Mouse (Mus musculus) lung, embryonic 16.5 days (tissue): ENCODE results near the gene Ms4a15. TPM values are rescaled to one million over a fixed set of nuclear protein-coding genes. Genes with fewer than 3 reads are reported as not detected.
A peak's percentile ranks its signal among the peaks of the same experiment; 100 is the strongest.

Experiments
- ATAC-seq: fragments of 200-750 bp; cut with Nextera tagmentation; 2 replicates; pipeline ENCODE4 v1.8.0; 2017; ENCODE audit warnings: low read depth, mild to moderate bottlenecking, moderate library complexity
- H3K27ac ChIP-seq: fragments of 300-500 bp; sonication (generic); 2 replicates; pipeline ENCODE4 v1.5.1; 2014; ENCODE audit warnings: mild to moderate bottlenecking, control low read depth, low read length
- H3K27me3 ChIP-seq: fragments of 300-500 bp; sonication (generic); 2 replicates; pipeline ENCODE4 v1.6.1; 2014; ENCODE audit warnings: low read depth, low read length, mixed read lengths; ENCODE audit not compliant: control insufficient read depth, insufficient read depth
- H3K36me3 ChIP-seq: fragments of 300-500 bp; sonication (generic); 2 replicates; pipeline ENCODE4 v1.6.1; 2014; ENCODE audit warnings: low read length; ENCODE audit not compliant: control insufficient read depth, insufficient read depth
- H3K4me1 ChIP-seq: fragments of 300-500 bp; sonication (generic); replicated peaks from 2 replicates; pipeline ENCODE4 v1.6.1; 2014; ENCODE audit warnings: low read length, mixed read lengths; ENCODE audit not compliant: control insufficient read depth, insufficient read depth
- H3K4me2 ChIP-seq: fragments of 300-500 bp; sonication (generic); 2 replicates; pipeline ENCODE4 v1.6.1; 2014; ENCODE audit warnings: low read depth, low read length, control low read depth
- H3K4me3 ChIP-seq: fragments of 300-500 bp; sonication (generic); 2 replicates; pipeline ENCODE4 v1.5.1; 2014; ENCODE audit warnings: mild to moderate bottlenecking, low read length, control low read depth
- H3K9ac ChIP-seq: fragments of 300-500 bp; sonication (generic); 2 replicates; pipeline ENCODE4 v1.6.1; 2014; ENCODE audit warnings: low read length, control low read depth
- H3K9me3 ChIP-seq: fragments of 300-500 bp; sonication (generic); 2 replicates; pipeline ENCODE4 v1.6.1; 2016; ENCODE audit warnings: low read length; ENCODE audit not compliant: control insufficient read depth
- WGBS: fragments of 180-500 bp; shearing (Covaris S2); extraction: QIAGEN DNeasy Blood & Tissue Kit; methylation state at CpG from one replicate; pipeline ENCODE4 v1.1.7; 2014; 5-methylcytosine and 5-hydroxymethylcytosine counted together
- polyA plus RNA-seq: library from polyadenylated mRNA; unstranded; fragments of >200 nt; fragmentation: Nextera tagmentation; extraction: Ambion mirVana; gene quantifications from 2 replicates; pipeline ENCODE4 v1.2.1, GENCODE M21; 2015

Ms4a15 gene
- polyA plus RNA-seq, 1 experiment from 2014 or later, result not detected

DNA sequence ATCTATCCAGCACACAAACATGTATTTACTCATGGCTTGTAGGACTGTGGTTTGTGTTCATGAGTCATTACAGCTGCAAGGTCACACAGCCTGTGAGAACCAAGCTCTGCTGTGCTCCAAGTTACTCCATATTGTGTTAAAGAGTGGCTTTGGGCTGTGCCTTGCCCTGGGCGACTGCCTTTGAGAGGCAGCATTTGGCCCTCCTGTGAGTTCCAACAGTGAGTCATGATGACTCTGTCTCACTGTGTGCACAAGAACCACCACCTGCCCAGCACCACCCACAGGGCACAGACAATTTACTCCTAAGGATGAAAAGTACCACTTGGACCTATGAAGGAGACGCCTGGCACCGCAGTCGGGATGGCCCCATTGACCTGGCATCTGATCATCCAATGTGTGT is 7.2 kb downstream of the Ms4a15 start:
- H3K36me3 ChIP-seq, result no peaks in the 10 kb centered on the region
- H3K4me1 ChIP-seq, result no peaks in the 10 kb centered on the region
- ATAC-seq, result no peak
- H3K27me3 ChIP-seq, result no peaks in the 10 kb centered on the region
- no peak overlapping the region for H3K4me2 ChIP-seq
- no peaks in the 10 kb centered on the region for H3K9me3 ChIP-seq
- H3K27ac ChIP-seq, result no peak overlapping the region
- WGBS, result 85% methylated on average over 4 of the region's 4 CpGs
- no peak overlapping the region for H3K9ac ChIP-seq
- no peak overlapping the region for H3K4me3 ChIP-seq

DNA sequence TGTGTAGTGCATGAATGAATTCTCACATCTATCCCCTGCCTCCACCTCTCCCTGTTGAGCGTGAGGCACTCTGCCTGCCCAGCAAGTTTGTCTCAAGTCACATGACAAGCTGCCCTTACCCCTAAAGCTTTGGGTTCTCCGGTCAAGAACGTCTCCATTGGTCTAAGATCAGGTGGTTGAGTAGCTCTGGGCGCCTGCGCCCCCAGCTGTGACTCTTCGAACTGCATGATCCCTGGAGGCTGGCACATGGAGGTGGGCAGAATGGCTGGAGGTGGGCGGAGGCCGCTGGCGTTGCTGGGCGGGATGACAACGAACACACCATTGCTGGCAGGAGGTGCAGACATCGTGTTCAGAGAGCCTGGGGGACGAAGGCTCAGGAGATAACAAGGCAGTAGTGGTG is 8.5 kb downstream of the Ms4a15 start:
- WGBS, result 67% methylated on average over 13 of the region's 13 CpGs
- H3K36me3 ChIP-seq, result no peaks in the 10 kb centered on the region
- H3K27me3 ChIP-seq, result no peaks in the 10 kb centered on the region
- 0 out of 2 replicates have a peak, but pooled peaks cover 1% of the 10 kb centered on the region for H3K4me1 ChIP-seq
- H3K9me3 ChIP-seq, result no peaks in the 10 kb centered on the region
- ATAC-seq, result no peak
- H3K27ac ChIP-seq, result no peak overlapping the region
- H3K4me2 ChIP-seq, result no peak overlapping the region
- no peak overlapping the region for H3K9ac ChIP-seq
- H3K4me3 ChIP-seq, result no peak overlapping the region

DNA sequence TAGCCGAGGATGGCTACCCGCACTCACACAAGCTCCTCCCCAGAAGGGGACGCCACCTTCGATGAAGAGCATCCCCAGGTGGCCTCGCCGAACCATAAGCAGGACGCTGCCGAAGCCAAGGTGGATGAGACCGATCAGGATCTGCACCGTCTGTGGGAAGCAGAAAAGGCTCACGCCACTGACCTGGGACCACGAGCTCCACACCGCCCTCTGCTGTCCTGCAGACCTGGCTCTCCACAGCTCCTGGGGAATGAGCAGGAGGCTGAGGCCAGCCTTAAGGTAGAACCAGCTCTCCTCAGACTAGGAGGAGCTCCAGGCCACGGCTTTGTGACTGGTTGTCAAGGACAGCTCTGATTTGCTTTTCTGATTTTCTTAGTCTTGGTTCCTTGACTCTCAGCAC is 9.9 kb downstream of the Ms4a15 start:
- Histone ChIP-seq H3K4me3 (no peak overlapping the region), H3K4me2 (peak overlapping the region; percentile 35; the same call in 1 of the 2 replicates), H3K36me3 (no peaks in the 10 kb centered on the region), H3K27me3 (no peaks in the 10 kb centered on the region), H3K9me3 (no peaks in the 10 kb centered on the region), H3K27ac (no peak overlapping the region), H3K4me1 (0 out of 2 replicates have a peak, but pooled peaks cover 2% of the 10 kb centered on the region), H3K9ac (no peak overlapping the region)
- WGBS, result 10% methylated on average over 14 of the region's 14 CpGs
- ATAC-seq, result peak; percentile 46; the same call in 1 of the 2 replicates

DNA sequence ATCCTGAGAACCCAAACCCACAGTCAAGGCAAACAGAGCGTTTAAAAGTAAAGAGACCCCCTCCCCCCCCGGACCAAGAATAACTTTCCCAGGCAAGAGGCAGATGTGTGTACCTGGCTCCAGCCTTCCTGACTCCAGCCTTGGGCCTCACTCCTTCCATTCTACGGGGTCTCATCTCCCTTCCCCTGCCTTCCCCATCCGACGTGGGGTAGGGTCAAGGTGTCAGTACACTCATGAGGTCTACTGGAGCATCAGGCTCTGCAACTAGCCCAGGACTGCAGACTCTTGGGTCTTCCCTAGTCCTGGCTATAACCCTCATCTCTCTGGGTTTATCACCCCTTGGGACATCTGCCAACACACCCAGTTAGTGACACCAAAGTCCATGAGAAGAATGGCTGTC is 12.8 kb downstream of the Ms4a15 start:
- no peak for ATAC-seq
- H3K4me3 ChIP-seq, result no peak overlapping the region
- WGBS, result 64% methylated on average over 5 of the region's 5 CpGs

DNA sequence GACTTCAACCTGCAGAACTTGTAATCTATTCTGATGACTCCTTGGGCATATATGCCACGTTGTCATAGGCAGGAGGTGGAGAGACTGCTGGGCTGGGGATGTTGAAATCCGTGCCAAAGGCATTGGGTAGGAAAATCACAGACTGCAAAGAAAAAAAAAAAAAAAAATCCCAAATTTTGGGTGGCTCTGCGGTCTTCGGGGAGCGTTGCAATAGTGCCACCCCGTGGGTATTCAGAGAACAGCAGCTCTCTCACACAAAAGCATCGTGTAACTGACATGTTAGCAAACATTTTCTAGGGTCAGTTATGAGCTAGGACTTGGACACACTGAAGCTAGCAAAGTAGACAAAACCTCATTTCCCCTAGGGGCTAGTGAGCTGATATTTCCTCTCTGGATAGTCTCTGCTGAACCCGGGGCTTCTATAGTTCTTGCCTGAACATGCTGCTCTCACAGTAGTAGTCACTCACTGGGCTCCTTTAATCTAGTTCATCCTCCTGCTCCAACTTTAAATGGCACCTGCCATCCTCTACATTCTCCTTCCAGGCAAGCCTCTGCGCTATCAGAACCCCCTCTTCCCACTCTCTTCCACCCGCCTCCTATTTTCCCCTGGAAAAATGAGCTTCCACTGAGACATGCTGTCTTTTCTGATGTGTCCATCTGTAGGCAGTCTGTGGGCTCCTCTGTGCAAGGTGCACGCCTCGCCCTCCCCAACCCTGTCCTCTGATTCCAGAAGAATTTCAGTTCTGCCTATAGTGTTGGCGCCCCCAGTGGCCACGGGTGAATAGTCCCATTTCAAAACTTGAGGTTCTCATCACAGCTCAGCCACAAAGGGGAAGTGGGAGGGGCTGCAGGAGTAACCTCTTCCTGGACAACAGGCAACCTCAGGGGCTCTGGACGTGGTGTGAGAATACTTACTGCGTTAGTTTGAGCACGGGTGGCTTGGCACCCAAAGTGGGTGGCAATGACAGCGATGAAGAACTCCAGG is 13.6 kb downstream of the Ms4a15 start:
- no peak overlapping the region for H3K9ac ChIP-seq
- H3K9me3 ChIP-seq, result no peaks in the 10 kb centered on the region
- H3K4me3 ChIP-seq, result no peak overlapping the region
- 9% methylated on average over 18 of the region's 18 CpGs for WGBS
- H3K36me3 ChIP-seq, result no peaks in the 10 kb centered on the region
- 0 out of 2 replicates have a peak, but pooled peaks cover 3% of the 10 kb centered on the region for H3K4me1 ChIP-seq
- peak; percentile 32; the same call in 1 of the 2 replicates for ATAC-seq
- H3K27ac ChIP-seq, result no peak overlapping the region
- no peak overlapping the region; the same call in 1 of the 2 replicates for H3K4me2 ChIP-seq
- no peaks in the 10 kb centered on the region for H3K27me3 ChIP-seq

More for the DNA sequence above, 12.8 kb downstream of the Ms4a15 start:
- Histone ChIP-seq H3K27ac (no peak overlapping the region), H3K9ac (no peak overlapping the region), H3K9me3 (no peaks in the 10 kb centered on the region), H3K36me3 (no peaks in the 10 kb centered on the region), H3K4me2 (no peak overlapping the region), H3K4me1 (0 out of 2 replicates have a peak, but pooled peaks cover 2% of the 10 kb centered on the region), H3K27me3 (no peaks in the 10 kb centered on the region)

DNA sequence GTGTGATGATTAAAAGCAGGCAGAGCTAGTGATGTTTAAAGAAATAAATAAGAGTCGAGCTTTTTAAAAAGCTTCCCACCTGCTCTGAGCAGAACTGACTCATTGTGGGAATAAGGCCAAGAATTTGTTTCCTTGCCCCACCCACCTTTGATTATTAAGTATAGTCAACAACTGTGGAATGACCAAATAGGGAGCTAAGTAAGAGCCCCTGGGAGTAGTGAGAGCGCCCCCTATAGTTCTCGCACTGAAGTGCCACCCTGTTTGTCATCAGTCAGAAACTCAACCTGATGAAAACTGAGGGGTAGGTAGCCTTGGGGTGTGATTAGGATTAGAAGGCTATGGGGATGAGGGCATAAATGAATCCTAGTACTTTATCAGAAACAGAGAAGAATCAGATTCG is 16.7 kb downstream of the Ms4a15 start:
- no peak overlapping the region for H3K4me3 ChIP-seq
- H3K9ac ChIP-seq, result no peak overlapping the region
- no peak for ATAC-seq
- H3K4me2 ChIP-seq, result no peak overlapping the region
- no peak overlapping the region for H3K27ac ChIP-seq
- peaks cover 9% of the 10 kb centered on the region for H3K4me1 ChIP-seq
- no peaks in the 10 kb centered on the region for H3K27me3 ChIP-seq
- H3K9me3 ChIP-seq, result no peaks in the 10 kb centered on the region
- no peaks in the 10 kb centered on the region for H3K36me3 ChIP-seq
- WGBS, result 35% methylated on average over 4 of the region's 4 CpGs

DNA sequence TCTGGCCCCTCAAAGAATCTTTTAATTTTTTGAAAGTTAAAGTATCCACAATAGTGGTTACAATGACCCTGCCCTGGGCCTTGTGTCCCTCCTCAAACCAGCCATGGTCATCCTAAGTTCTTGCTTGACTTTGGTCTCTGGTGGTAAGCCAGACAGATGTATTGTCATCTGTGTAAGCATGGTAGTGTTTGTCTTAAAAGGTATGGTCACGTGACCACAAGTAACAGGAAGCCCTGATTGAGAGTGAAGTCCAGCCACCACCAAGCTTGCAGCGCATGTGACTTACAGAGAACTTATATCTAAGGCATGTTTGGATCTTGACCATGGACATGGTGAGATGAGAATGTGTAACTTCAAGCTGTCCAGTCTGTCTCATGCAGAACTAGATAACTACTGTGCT is 17.9 kb downstream of the Ms4a15 start:
- Histone ChIP-seq H3K4me2 (no peak overlapping the region), H3K27ac (no peak overlapping the region), H3K27me3 (no peaks in the 10 kb centered on the region), H3K36me3 (no peaks in the 10 kb centered on the region), H3K9ac (no peak overlapping the region), H3K9me3 (no peaks in the 10 kb centered on the region), H3K4me3 (no peak overlapping the region), H3K4me1 (peaks cover 9% of the 10 kb centered on the region)
- 68% methylated on average over 2 of the region's 2 CpGs for WGBS
- no peak for ATAC-seq

DNA sequence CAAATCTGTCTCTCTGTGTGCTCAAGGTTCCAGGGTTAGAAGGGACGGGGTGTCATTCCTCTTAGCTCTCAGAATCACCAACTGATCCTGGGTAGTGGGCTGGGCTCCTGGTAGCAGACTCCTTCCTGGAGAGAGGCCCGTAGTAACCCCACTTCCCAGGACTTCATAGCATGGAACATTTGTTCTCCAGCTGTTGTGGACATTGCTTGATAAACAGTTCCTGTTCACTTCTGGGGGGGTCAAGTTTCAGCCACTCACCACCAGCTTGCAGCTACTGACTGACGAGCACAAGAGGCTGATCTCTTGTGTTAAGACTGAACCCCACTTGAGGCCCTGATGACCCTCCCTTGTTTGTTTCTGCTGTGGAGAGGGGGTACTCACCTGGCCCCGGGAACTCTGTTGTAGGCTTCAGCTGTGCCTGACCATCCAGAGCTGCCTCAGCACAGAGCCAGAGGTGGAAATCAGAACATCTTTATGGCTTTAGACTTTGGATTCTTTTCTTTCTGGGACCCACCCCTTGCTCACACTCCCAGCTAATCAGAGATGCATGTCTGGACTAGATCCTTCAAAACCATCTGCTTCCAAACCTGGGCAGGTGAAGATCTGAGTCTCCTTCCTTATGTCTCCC is 18.7 kb downstream of the Ms4a15 start, which contains the start of gene Ms4a10:
Gene Ms4a10, minus strand, starts transcription at position 433 of the 628 bp plus-strand sequence.
- Histone ChIP-seq H3K27me3 (no peaks in the 10 kb centered on the region), H3K27ac (no peak within 1 kb of the TSS), H3K4me1 (peaks cover 6% of the 10 kb centered on the region), H3K4me2 (no peak within 1 kb of the TSS), H3K9me3 (no peaks in the 10 kb centered on the region), H3K9ac (no peak within 1 kb of the TSS), H3K36me3 (no peaks in the 10 kb centered on the region), H3K4me3 (no peak within 1 kb of the TSS)
- 7% methylated on average over 4 of the region's 4 CpGs for whole genome bisulfite sequencing
- ATAC-seq, result peak; percentile 73

DNA sequence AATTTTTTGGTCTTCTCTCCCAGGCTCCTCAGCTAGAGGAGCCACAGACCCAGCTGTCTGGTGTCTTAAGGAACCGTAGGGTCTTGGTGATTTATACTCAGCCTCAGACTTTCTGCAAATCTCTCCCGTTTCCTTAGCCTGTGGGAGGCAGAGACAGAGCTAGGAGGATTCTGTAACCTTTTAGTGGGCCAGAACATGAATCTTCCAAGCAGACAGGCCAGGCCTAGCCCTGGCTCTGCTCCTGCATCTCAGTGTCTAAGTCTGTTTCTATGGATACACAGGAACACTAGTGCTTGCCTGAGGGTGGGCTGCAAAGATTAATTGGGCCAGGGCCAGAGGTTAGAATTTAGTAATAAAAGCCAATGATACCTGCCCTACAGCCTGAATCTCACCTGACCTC is 19.9 kb downstream of the Ms4a15 start:
- Histone ChIP-seq H3K4me2 (no peak overlapping the region), H3K4me1 (peaks cover 6% of the 10 kb centered on the region), H3K4me3 (no peak overlapping the region), H3K27me3 (no peaks in the 10 kb centered on the region), H3K9ac (no peak overlapping the region), H3K27ac (no peak overlapping the region), H3K36me3 (no peaks in the 10 kb centered on the region), H3K9me3 (no peaks in the 10 kb centered on the region)
- no peak for ATAC-seq
- 52% methylated on average over 2 of the region's 2 CpGs for WGBS
